Mouse (Mus musculus): Measurements from ENCODE around the gene Cables2. TPM values are rescaled to one million over a fixed set of nuclear protein-coding genes. Genes with fewer than 3 reads are reported as not detected.

The Cables2 gene
- total RNA-seq, 2 experiments from 2014 or later, result 8.8 to 9.2 TPM

DNA sequence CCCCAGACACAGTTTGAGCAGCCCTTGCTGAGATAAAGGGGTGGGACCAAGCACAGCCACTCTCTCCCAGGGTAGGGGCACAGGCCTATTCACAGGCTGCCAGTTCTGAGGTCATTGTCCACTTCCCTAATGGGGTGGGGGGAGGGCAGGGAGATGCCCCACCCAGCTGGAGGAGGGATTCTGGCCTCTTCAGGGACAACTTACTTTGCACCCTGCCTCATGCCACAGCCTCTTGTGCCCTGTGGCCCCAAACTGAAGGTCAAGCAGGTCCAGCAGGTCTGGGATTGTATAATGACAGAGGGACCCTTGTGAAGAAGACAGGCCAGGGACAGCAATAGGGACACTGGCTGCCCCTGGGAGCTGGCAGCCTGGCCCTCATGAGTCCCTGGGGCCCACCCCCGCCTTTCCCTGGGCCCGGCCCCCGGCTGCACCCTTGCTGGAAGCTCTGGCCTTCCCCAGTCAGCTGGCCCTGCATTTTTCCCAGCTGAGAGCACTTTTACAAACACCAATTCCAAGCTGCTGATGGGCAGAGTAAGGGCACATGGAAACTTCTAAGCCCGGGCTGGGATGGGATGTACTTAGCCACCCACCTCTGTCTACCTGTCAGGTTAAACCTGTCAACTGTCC, 58.8 kb downstream of the Cables2 start:
- no peak for ATAC-seq (replicated peaks; ENCODE audit: low FRiP score, poor library complexity, severe bottlenecking)

DNA sequence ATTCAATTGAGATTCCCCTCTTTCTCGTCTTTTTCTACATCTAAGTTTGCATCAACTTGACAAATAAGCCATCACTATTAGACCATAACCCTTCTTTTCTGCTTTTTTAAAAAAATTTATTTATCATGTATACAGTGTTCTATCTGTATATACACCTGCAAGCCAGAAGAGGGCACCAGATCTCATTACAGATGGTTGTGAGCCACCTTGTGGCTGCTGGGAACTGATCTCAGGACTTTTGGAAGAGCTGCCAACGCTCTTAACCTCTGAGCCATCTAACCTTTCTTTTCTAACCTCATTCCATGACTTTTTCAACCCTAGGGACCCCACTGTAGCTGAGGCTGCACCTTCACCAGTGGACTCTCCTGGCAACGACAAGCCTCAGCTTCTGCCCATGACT, 61.0 kb downstream of the Cables2 start:
- no peak for ATAC-seq (replicated peaks; ENCODE audit: low FRiP score, poor library complexity, severe bottlenecking)

DNA sequence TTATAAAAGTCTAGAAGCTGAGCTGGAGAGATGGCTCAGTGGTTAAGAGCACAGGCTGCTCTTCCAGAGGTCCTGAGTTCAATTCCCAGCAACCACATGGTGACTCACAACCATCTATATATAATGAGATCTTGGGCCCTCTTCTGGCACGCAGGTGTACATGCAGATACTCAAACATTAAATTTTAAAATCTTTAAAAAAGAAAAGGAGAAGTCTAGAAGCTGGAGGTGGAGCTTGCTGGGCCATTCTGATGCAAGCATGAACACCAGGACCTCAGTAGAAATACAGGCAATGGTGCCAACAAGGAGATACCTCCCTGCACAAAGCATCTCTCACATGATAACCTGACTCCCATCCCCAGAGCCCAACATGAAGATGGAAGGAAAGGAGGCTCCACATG, 64.3 kb downstream of the Cables2 start:
- ATAC-seq (replicated peaks; ENCODE audit: low FRiP score, poor library complexity, severe bottlenecking), result no peak

Other genes with a start within 250 kb of the Cables2 start
- gene Lsm14b, start 248.5 kb downstream of the Cables2 start, total RNA-seq (2015; ENCODE audit: low replicate concordance), result 6.5 and 7.1 TPM in 2 replicates
- gene Lsm14b, start 248.5 kb downstream of the Cables2 start, total RNA-seq (2017; ENCODE audit: low replicate concordance), result 5.7 and 11.3 TPM in 2 replicates
- gene Psma7, start 231.1 kb downstream of the Cables2 start, total RNA-seq (2015; ENCODE audit: low replicate concordance), result 54.1 and 65.2 TPM in 2 replicates
- gene Psma7, start 231.1 kb downstream of the Cables2 start, total RNA-seq (2017; ENCODE audit: low replicate concordance), result 69.1 and 112 TPM in 2 replicates
- gene Ss18l1, start 231.0 kb downstream of the Cables2 start, total RNA-seq (2015; ENCODE audit: low replicate concordance), result 0.36 TPM in 1 of 2 replicates, not detected in the other
- gene Ss18l1, start 231.0 kb downstream of the Cables2 start, total RNA-seq (2017; ENCODE audit: low replicate concordance), result 0.13 and 0.68 TPM in 2 replicates
- gene Mtg2, start 202.9 kb downstream of the Cables2 start, total RNA-seq (2015; ENCODE audit: low replicate concordance), result 1.3 TPM in 1 of 2 replicates, not detected in the other
- gene Mtg2, start 202.9 kb downstream of the Cables2 start, total RNA-seq (2017; ENCODE audit: low replicate concordance), result 2.6 and 4.9 TPM in 2 replicates
- gene Hrh3, start 169.0 kb downstream of the Cables2 start, total RNA-seq (2015; ENCODE audit: low replicate concordance), result not detected in 2 replicates
- gene Hrh3, start 169.0 kb downstream of the Cables2 start, total RNA-seq (2017; ENCODE audit: low replicate concordance), result not detected in 2 replicates
- 7.6 and 10.1 TPM in 2 replicates for gene Osbpl2, start 154.2 kb downstream of the Cables2 start, total RNA-seq (2015; ENCODE audit: low replicate concordance)
- gene Osbpl2, start 154.2 kb downstream of the Cables2 start, total RNA-seq (2017; ENCODE audit: low replicate concordance), result 14.4 and 16.3 TPM in 2 replicates
- gene Adrm1, start 102.0 kb downstream of the Cables2 start, total RNA-seq (2015; ENCODE audit: low replicate concordance), result 47.6 and 66.7 TPM in 2 replicates
- 24.1 and 32.6 TPM in 2 replicates for gene Adrm1, start 102.0 kb downstream of the Cables2 start, total RNA-seq (2017; ENCODE audit: low replicate concordance)
- under 0.01 and 0.42 TPM in 2 replicates for gene Lama5, start 47.6 kb downstream of the Cables2 start, total RNA-seq (2015; ENCODE audit: low replicate concordance)
- 0.13 and 0.15 TPM in 2 replicates for gene Lama5, start 47.6 kb downstream of the Cables2 start, total RNA-seq (2017; ENCODE audit: low replicate concordance)
- gene Rps21, start 16.1 kb downstream of the Cables2 start, total RNA-seq (2015; ENCODE audit: low replicate concordance), result 412 and 611 TPM in 2 replicates
- 390 and 599 TPM in 2 replicates for gene Rps21, start 16.1 kb downstream of the Cables2 start, total RNA-seq (2017; ENCODE audit: low replicate concordance)
- not detected in 2 replicates for gene Rbbp8nl, start 16.4 kb upstream of the Cables2 start, total RNA-seq (2015; ENCODE audit: low replicate concordance)
- not detected in 2 replicates for gene Rbbp8nl, start 16.4 kb upstream of the Cables2 start, total RNA-seq (2017; ENCODE audit: low replicate concordance)
- gene Gata5, start 61.2 kb upstream of the Cables2 start, total RNA-seq (2015; ENCODE audit: low replicate concordance), result not detected in 2 replicates
- not detected in 2 replicates for gene Gata5, start 61.2 kb upstream of the Cables2 start, total RNA-seq (2017; ENCODE audit: low replicate concordance)
- 5.9 and 8.3 TPM in 2 replicates for gene Slco4a1, start 182.7 kb upstream of the Cables2 start, total RNA-seq (2015; ENCODE audit: low replicate concordance)
- gene Slco4a1, start 182.7 kb upstream of the Cables2 start, total RNA-seq (2017; ENCODE audit: low replicate concordance), result 1.5 TPM in 1 of 2 replicates, not detected in the other
- gene Ntsr1, start 226.5 kb upstream of the Cables2 start, total RNA-seq (2015; ENCODE audit: low replicate concordance), result not detected in 2 replicates
- gene Ntsr1, start 226.5 kb upstream of the Cables2 start, total RNA-seq (2017; ENCODE audit: low replicate concordance), result not detected in 2 replicates

Measured in erythroid progenitor cell, adult 5-6 weeks (primary cell).